Mouse (Mus musculus): ENCODE results near the gene Catsperz.

- no peak for TF ChIP-seq CHD2 (IDR thresholded peaks at IDR 0.05; ENCODE audit: low read depth, low read length)
- TF ChIP-seq HCFC1 (IDR thresholded peaks at IDR 0.05; ENCODE audit: borderline replicate concordance, insufficient read depth, low read length): no peak
- no peak for TF ChIP-seq ZNF384 (IDR thresholded peaks at IDR 0.05; ENCODE audit: low read depth, low read length)
- no peak for TF ChIP-seq ZC3H11A (IDR thresholded peaks at IDR 0.05; ENCODE audit: borderline replicate concordance, low read depth, low read length)
These were observed 44.1 kb upstream of the Catsperz start for GRCm38 (mm10) chr19:6969291-6969664.

Measured in ES-E14 (cell line).